Mouse (Mus musculus) hindbrain, embryonic 16.5 days (tissue): ENCODE measurements around the gene Vezt. TPM values are rescaled to one million over a fixed set of nuclear protein-coding genes. Genes with fewer than 3 reads are reported as not detected.

Experiments
- ATAC-seq: fragments of 200-750 bp; cut with Nextera tagmentation; 2 replicates; pipeline ENCODE4 v1.8.0; 2017; ENCODE audit warnings: moderate TSS enrichment, moderate library complexity
- H3K27ac ChIP-seq: fragments of 300-500 bp; sonication (generic); 2 replicates; pipeline ENCODE4 v1.5.1; 2014; ENCODE audit warnings: low read depth, mild to moderate bottlenecking, control low read depth, low read length, moderate library complexity
- H3K27me3 ChIP-seq: fragments of 300-500 bp; sonication (generic); replicated peaks from 2 replicates; pipeline ENCODE4 v1.6.1; 2014; ENCODE audit warnings: low read length; ENCODE audit not compliant: control insufficient read depth, insufficient read depth
- H3K36me3 ChIP-seq: fragments of 300-500 bp; sonication (generic); 2 replicates; pipeline ENCODE4 v1.6.1; 2014; ENCODE audit warnings: mild to moderate bottlenecking, low read length, moderate library complexity, mixed read lengths; ENCODE audit not compliant: control insufficient read depth, insufficient read depth
- H3K4me1 ChIP-seq: fragments of 300-500 bp; sonication (generic); 2 replicates; pipeline ENCODE4 v1.6.1; 2014; ENCODE audit warnings: low read depth, low read length; ENCODE audit not compliant: control insufficient read depth, insufficient read depth
- H3K4me2 ChIP-seq: fragments of 300-500 bp; sonication (generic); 2 replicates; pipeline ENCODE4 v1.6.1; 2014; ENCODE audit warnings: mild to moderate bottlenecking, low read length, control low read depth, moderate library complexity
- H3K4me3 ChIP-seq: fragments of 300-500 bp; sonication (generic); 2 replicates; pipeline ENCODE4 v1.5.1; 2014; ENCODE audit warnings: mild to moderate bottlenecking, low read length, control low read depth, moderate library complexity
- H3K9ac ChIP-seq: fragments of 300-500 bp; sonication (generic); 2 replicates; pipeline ENCODE4 v1.6.1; 2014; ENCODE audit warnings: low read depth, mild to moderate bottlenecking, control low read depth, low read length, moderate library complexity
- H3K9me3 ChIP-seq: fragments of 300-500 bp; sonication (generic); 2 replicates; pipeline ENCODE4 v1.6.1; 2014; ENCODE audit warnings: mild to moderate bottlenecking, low read length, moderate library complexity; ENCODE audit not compliant: control insufficient read depth
- WGBS: fragments of 180-500 bp; shearing (Covaris S2); extraction: QIAGEN DNeasy Blood & Tissue Kit; methylation state at CpG from one replicate; pipeline ENCODE4 v1.1.7; 2014; 5-methylcytosine and 5-hydroxymethylcytosine counted together
- polyA plus RNA-seq: library from polyadenylated mRNA; unstranded; fragments of >200 nt; fragmentation: Nextera tagmentation; extraction: Ambion mirVana; gene quantifications from 2 replicates; pipeline ENCODE4 v1.2.1, GENCODE M21; 2015

Vezt gene
- polyA plus RNA-seq, 1 experiment from 2014 or later, result 54.0 TPM

DNA sequence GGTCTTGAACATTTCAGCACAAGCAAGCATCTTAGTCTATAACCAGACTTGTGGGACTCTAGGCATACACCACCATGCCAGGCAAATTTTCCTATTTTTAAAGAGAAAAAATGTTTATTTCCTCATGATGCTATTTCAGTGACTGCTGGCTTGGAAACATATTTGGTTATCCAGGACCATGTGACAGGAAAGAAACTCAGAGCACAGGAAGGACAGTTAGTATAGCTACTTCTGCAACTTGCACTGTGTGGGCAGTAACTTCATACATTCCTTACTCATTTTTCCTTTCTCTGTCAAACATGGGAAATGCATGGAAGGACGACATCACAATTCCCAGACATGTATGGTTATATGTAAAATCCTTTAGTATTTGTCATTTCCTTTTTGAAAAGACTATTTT is 36.3 kb downstream of the Vezt start:
- Histone ChIP-seq H3K9me3 (no peaks in the 10 kb centered on the region), H3K36me3 (peaks cover 57% of the 10 kb centered on the region), H3K27me3 (no peaks in the 10 kb centered on the region), H3K27ac (no peak overlapping the region), H3K9ac (no peak overlapping the region), H3K4me1 (no peaks in the 10 kb centered on the region), H3K4me2 (no peak overlapping the region), H3K4me3 (no peak overlapping the region)
- 89% methylated on average over 1 of the region's 1 CpGs for WGBS
- ATAC-seq, result no peak

DNA sequence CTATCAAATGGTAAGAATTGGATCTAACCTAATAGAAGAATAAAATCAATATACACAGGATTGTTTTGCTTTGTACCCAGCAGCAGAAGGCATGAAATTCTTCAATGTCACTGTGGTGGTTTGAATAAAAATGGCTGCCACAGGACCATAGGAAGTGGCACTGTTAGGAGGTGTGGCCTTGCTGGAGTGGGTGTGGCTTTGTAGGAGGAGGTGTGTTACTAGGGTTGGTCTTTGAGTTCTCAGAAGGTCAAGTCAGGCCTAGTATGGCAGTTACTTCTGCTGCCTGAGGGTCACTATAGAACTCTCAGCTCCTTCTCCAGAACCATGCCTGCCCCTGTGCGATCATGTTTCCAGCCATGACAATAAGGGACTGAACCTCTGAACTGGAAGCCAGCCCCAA is 40.5 kb downstream of the Vezt start:
- 100% methylated on average over 1 of the region's 1 CpGs for WGBS
- H3K4me3 ChIP-seq, result no peak overlapping the region
- H3K9ac ChIP-seq, result no peak overlapping the region

DNA sequence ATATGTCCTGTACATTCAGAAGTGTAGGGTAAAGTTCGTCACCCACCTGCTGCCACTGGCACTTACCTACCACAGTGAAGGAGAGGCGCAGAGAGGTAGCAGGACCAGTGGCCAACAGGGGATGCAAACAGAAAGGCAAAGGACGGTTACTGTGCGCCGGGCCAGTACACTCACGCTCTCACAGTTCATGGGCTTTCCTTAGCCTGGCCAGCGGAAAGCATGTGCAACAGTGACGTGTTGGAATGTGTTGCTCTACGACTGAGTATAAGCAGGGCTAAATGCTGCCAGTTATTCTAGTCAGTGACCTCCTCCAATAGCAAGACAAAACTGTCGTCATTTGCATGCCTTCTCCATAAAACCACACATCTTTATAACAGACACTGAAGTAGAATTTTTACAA is 41.5 kb downstream of the Vezt start:
- H3K36me3 ChIP-seq, result peaks cover 41% of the 10 kb centered on the region
- no peaks in the 10 kb centered on the region for H3K27me3 ChIP-seq
- H3K4me3 ChIP-seq, result no peak overlapping the region
- no peaks in the 10 kb centered on the region for H3K4me1 ChIP-seq
- no peaks in the 10 kb centered on the region for H3K9me3 ChIP-seq
- ATAC-seq, result no peak
- H3K27ac ChIP-seq, result no peak overlapping the region
- H3K9ac ChIP-seq, result no peak overlapping the region
- no peak overlapping the region for H3K4me2 ChIP-seq
- WGBS, result 93% methylated on average over 10 of the region's 10 CpGs

More for the DNA sequence above, 40.5 kb downstream of the Vezt start:
- peaks cover 44% of the 10 kb centered on the region for H3K36me3 ChIP-seq
- no peak overlapping the region for H3K4me2 ChIP-seq
- H3K27me3 ChIP-seq, result no peaks in the 10 kb centered on the region
- H3K9me3 ChIP-seq, result no peaks in the 10 kb centered on the region
- H3K4me1 ChIP-seq, result no peaks in the 10 kb centered on the region
- ATAC-seq, result no peak
- H3K27ac ChIP-seq, result no peak overlapping the region

DNA sequence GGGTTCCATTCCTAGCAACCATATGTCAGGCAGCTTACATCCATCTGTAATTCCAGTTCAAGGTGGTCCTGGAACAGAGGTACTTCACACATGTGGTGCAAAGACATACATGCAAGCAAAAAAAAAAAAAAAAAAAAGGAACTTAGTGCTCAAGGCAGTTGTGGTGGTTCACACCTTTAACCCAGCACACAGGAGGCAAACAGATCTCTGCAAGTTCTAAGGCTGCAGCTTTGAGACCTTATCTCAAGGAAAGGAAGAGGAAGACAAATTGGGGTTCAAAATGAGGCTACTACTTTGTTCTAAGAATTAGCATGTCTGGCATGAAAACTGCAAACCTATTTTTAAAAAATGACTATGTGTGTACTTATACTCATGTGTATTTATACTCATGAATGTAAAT is 50.3 kb downstream of the Vezt start:
- Histone ChIP-seq H3K9me3 (no peaks in the 10 kb centered on the region), H3K27ac (no peak overlapping the region), H3K36me3 (peaks cover 39% of the 10 kb centered on the region), H3K4me1 (no peaks in the 10 kb centered on the region), H3K27me3 (no peaks in the 10 kb centered on the region), H3K9ac (no peak overlapping the region), H3K4me2 (no peak overlapping the region), H3K4me3 (no peak overlapping the region)
- ATAC-seq, result no peak

DNA sequence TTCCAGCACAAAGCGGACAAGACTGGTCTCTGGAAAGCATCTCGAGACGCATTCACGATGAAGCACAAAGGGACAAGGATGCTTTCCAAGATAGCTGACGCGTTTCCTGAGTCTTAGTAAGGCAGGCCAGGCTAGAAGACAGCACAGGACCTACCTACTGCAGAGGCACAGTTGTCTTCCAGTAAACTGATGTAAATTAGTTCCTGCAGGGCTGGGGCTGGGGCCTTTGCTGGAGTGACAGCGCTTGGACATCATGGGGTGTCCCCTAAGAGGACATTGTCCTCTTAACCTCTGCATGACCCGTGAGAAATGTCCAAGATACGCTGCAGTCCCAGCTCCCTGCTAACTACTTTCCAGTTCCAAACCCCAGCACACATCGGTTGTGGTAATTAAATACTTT is 66.3 kb downstream of the Vezt start:
- Histone ChIP-seq H3K9me3 (no peaks in the 10 kb centered on the region), H3K4me2 (no peak overlapping the region), H3K27me3 (no peaks in the 10 kb centered on the region), H3K27ac (no peak overlapping the region), H3K36me3 (peaks cover 32% of the 10 kb centered on the region), H3K9ac (no peak overlapping the region), H3K4me3 (no peak overlapping the region), H3K4me1 (no peaks in the 10 kb centered on the region)
- WGBS, result 17% methylated on average over 10 of the region's 10 CpGs
- no peak for ATAC-seq

DNA sequence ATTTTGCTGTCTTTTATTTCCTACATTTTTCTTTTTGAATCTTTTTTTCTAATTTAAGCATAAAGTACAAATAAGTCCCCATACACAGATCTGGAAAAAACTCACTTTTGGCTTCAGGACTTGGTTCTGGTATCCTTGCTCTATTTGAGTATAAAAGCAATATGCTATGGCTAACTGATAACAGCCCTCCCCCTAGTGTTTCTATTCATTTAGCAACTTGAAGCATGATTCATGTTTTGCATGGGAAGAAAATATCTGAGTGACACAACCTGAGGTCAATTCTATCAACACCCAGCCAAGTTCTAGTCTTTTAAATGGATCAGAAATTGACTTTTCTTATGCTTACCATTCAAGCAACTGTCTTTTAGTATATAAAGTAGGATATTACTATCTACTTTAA is 68.1 kb downstream of the Vezt start:
- H3K9me3 ChIP-seq, result no peaks in the 10 kb centered on the region
- H3K36me3 ChIP-seq, result peaks cover 25% of the 10 kb centered on the region
- no peak overlapping the region for H3K27ac ChIP-seq
- H3K4me2 ChIP-seq, result no peak overlapping the region
- no peak overlapping the region for H3K9ac ChIP-seq
- ATAC-seq, result no peak
- H3K27me3 ChIP-seq, result no peaks in the 10 kb centered on the region
- no peak overlapping the region for H3K4me3 ChIP-seq
- no peaks in the 10 kb centered on the region for H3K4me1 ChIP-seq

DNA sequence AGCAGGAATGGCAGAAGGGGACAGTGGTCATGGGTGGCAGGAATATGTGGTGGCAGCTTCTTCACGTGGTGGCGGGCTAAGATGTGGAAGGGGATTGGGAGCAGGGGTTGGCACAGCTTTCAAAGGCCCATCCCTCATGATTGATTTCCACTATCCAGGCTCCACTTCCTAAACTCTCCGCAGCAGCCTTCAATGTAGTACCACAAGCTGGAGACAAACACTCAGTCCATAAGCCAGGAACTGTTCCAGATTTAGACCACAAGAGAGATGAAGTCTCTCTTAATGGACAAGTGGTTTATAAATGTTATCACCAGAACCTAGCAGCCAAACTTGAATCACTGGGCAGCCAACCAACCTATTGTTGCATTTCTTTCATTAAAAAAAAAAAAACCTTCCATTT is 81.6 kb downstream of the Vezt start:
- Histone ChIP-seq H3K4me2 (no peak overlapping the region), H3K4me3 (no peak overlapping the region), H3K36me3 (no peaks in the 10 kb centered on the region), H3K9me3 (no peaks in the 10 kb centered on the region), H3K4me1 (no peaks in the 10 kb centered on the region), H3K9ac (no peak overlapping the region), H3K27ac (no peak overlapping the region), H3K27me3 (no peaks in the 10 kb centered on the region)
- 78% methylated on average over 3 of the region's 3 CpGs for WGBS
- no peak for ATAC-seq

DNA sequence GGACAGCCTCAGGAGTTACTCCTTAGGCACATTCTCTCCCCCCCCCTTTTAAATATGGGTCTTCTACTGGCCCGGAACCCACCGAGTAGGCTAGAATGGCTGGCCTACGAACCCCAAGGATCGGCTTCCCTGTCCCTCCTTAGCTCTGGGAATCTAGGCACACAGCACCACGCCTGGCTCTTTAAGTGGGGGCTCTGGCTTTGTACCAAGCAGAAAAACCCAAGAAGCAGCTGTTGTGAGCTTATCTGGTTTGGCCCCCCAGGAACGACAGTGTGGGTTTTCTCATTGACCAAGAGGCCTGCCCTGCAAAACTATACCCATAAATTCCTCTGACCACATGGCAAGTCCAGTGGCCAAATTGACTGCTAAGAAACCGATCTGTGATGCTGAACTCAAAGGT is 82.1 kb downstream of the Vezt start:
- H3K4me1 ChIP-seq, result no peaks in the 10 kb centered on the region
- no peak overlapping the region for H3K4me2 ChIP-seq
- H3K9ac ChIP-seq, result no peak overlapping the region
- no peak for ATAC-seq
- no peak overlapping the region for H3K4me3 ChIP-seq
- 91% methylated on average over 7 of the region's 7 CpGs for WGBS
- no peaks in the 10 kb centered on the region for H3K9me3 ChIP-seq
- H3K36me3 ChIP-seq, result no peaks in the 10 kb centered on the region
- no peaks in the 10 kb centered on the region for H3K27me3 ChIP-seq
- no peak overlapping the region for H3K27ac ChIP-seq

DNA sequence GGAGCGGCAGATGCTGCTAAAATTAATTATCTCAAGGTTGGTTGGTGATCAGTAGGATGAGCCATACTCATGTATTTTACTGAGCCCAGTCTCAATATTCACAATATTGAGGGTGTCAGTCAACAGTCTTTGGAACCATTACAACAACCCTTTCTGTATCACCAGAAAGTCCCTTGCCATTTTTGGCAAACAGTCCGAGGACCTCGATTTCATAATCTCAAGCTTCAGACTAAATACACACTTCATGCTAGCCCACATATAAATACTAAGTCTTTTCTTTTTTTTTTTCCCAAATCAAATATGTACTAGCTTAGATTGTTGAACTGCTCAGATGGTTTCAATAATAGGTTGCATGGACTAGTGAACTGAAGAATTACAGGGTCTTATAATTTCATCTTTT is 84.6 kb downstream of the Vezt start:
- WGBS, result 93% methylated on average over 3 of the region's 3 CpGs
- no peaks in the 10 kb centered on the region for H3K9me3 ChIP-seq
- ATAC-seq, result no peak
- H3K4me1 ChIP-seq, result no peaks in the 10 kb centered on the region; the same call in 1 of the 2 replicates
- H3K27me3 ChIP-seq, result no peaks in the 10 kb centered on the region
- H3K4me3 ChIP-seq, result no peak overlapping the region
- no peak overlapping the region for H3K9ac ChIP-seq
- no peak overlapping the region for H3K27ac ChIP-seq
- no peak overlapping the region for H3K4me2 ChIP-seq
- H3K36me3 ChIP-seq, result no peaks in the 10 kb centered on the region

DNA sequence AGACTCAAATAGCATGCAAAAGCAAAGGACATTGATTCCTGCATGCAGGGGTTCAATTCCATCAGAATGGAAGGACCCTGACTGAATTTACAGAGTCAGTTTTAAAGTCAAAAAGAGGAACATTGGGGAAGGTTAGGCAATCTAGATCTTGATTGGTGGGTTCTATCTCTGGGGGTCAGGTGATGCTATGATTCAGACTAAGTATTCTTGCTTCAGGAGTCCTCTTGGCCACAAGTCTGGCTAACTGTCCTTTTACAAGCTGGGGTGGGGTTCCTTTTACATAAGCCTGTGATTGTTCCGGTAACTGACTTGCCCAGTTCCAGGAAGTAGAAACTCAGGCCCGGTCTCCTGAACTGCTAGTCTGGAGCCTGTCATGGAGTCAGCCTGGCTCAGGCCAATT is 85.7 kb downstream of the Vezt start:
- no peak overlapping the region for H3K27ac ChIP-seq
- WGBS, result 92% methylated on average over 2 of the region's 2 CpGs
- no peak overlapping the region for H3K4me2 ChIP-seq
- ATAC-seq, result no peak
- H3K36me3 ChIP-seq, result no peaks in the 10 kb centered on the region
- H3K9ac ChIP-seq, result no peak overlapping the region
- peaks cover 2% of the 10 kb centered on the region; the same call in 1 of the 2 replicates for H3K4me1 ChIP-seq
- H3K4me3 ChIP-seq, result no peak overlapping the region
- no peaks in the 10 kb centered on the region for H3K27me3 ChIP-seq
- H3K9me3 ChIP-seq, result no peaks in the 10 kb centered on the region
